Mouse (Mus musculus) A20 (cell line): ENCODE measurements around the gene Minar1.

Source experiments
- DNase-seq: peaks from one replicate; pipeline ENCODE4 v3.0.0-alpha.2; 2011; ENCODE audit warnings: low read depth, low spot score

The Minar1 gene

DNA sequence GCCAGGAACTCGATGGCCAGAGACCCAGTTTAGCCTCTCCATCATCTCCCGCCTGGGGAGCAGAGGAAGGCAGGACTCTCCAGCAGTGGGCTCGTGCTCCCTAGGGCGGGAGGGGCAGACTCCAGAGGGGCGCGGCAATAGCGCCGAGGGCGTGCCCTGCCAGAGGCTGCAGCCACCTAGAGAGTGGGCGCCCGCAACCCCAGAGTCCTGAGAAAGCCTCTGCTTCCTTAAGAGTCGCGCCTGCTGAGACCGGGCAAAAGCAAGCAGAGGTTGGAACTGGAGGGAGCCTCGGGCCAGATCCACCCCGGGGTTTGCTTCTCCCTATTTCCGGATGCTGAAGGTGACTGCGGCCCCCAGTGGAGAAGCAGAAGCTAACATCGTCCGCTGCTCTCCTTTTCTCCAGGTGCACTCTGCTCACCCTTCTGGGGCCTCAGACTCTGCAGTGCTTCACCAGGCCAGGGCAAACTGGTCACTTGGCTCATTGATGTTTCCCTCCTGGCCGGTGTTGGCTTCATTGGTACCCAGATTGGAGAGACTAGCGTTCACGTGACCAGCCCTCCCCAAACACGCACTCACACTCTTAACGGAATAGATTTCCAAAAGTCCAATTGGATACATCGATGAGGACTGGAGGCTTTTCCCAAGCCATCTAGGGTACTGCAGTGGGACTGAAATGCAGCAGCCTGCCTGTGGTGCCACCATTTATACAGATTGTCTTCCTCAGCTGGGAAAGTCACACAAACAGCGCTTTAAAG lies at the start of gene Minar1:
Gene Minar1, minus strand, starts transcription at position 120 of the 755 bp plus-strand sequence.
- no peak for DNase-seq

DNA sequence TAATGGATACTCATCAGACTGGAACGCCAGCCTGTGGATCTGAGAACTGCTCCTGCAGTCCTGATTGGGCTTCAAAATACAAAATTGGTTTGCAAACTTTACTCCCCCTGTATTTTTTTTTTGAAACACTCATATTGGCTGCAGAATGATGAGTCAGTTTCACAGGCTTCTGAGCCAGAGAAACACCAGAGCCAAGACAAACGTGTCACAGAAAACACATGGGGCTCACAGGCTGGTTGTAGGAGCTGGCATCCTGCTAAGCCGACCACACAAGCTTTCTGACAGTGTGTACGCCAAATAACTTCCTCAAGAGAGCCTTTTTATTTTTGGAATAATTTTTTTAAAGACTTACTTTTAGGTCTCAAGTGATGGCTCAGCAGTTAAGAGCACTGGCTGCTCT lies 47.0 kb upstream of the Minar1 start:
- DNase-seq = no peak

DNA sequence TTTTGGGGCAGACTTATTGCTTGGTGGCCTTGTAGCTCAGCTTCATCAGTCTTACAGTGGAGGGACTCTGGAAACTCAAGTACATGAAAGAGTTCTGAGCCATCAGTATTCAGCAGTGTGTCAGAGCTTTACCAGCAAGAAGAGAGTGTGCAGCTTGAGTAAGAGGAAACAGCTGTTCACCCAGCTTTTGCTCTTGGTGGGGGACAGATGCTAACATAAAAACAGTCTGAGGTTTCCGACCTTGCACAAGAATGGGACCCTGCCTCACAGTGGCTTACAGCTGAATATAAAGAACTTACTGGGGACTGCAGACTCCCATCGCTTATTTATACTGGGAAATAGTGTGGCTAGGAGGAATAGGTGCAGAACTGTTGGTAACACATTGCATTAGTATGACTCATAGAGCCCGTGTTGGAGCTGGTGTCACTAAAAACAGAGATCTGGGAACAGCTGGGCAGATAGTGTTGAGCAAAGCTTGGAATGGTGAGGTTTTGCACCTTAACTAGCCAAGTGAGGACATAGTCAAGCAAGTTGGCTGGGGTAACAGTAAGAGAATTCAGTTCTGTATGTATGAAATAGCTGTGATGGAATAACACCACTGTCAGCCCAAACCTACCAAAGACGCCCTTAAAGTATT lies 44.5 kb upstream of the Minar1 start:
- DNase-seq = no peak

DNA sequence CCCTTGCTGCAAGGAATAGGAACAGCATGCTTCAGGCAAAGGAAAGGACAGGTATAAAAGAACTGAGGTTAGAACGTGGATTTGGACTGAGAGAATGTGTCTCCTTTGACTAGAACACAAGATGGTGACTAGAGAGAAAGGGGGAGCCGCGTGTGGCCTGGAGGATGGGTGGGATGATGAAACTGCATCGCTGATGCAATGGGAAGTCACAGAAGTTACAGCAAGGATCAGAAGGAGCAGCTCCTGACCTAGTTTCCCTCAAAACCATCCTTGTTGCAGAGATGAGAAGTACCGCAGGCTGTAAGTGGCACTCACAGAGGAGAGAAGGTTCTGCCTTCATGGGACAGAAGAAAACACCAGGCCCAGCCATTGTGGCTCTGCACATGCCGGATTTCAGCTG lies 28.0 kb upstream of the Minar1 start:
- no peak for DNase-seq

- no peak for DNase-seq
These were observed 14.5 kb upstream of the Minar1 start for GRCm38 (mm10) chr9:89637453-89637852.

DNA sequence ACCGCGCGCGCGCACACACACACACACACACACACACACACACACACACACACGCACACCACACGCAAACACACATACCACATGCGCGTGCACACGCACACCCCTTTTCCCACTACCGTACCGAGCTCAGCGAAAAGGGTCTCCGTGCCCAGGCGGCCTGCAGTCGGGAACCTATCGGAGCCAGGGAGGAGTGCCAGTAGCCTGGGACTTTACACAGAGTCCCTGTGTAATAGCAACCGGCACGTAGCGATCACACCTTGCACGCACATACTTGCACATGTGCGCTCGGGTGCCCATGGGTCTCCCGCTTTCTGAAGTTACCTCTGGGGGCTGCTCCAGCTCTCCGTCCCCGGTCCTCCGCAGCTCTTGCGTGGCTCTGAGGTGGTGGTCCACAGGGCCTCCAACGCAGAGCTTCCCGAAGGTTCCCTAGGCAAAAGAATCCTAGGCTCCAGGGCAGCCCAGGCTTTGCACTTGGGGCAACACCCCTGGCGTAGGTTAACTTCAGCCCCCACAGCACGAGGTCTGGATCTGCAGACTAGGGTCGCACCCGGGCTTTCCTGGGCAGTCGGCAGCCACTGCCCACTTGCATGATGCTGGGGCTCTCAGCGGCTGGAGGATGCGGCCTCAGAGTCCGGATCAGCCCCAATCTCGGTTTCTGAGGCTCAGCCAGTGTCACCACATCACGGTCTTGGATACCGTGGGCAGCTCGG lies 474 bp downstream of the Minar1 start:
- DNase-seq = no peak

DNA sequence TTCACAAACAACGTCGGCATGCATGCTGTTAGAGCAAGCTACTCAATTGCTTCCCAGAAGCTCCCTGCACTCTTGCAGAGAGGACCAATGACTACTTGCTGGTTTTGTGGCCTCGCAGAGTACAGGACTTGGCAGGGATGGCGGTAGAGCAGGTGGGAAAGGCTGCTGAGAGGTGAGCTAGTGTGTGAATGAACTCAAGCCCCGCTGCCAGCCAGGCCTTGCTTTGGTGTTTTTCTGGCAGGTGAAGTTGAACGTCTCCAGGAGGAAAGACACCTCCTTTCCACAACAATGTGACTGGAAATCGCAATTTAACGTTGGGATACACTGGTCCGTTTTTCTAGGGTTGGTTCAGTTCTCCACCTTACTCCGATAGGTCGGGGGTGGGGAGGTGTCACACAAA lies 1.2 kb downstream of the Minar1 start:
- no peak for DNase-seq

GRCm38 (mm10) chr9:89620347-89620746 lies 2.6 kb downstream of the Minar1 start:
- DNase-seq = no peak

DNA sequence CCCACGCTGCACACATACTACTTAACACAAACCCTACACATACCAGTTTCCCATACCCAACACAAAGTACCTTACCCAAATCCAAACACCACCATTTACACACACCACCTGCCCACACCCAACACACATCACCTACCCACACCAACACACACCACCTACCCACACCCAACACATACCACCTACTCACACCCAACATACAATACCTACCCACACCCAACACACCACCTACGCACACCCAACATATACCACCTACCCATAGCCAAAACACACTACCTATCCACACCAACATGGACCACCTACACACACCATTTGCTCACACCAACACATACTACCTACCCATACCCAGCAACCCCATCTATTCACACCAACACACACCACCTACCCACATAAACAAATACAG lies 6.0 kb downstream of the Minar1 start:
- DNase-seq = no peak

GRCm38 (mm10) chr9:89610592-89610991 lies 12.3 kb downstream of the Minar1 start:
- DNase-seq = no peak

DNA sequence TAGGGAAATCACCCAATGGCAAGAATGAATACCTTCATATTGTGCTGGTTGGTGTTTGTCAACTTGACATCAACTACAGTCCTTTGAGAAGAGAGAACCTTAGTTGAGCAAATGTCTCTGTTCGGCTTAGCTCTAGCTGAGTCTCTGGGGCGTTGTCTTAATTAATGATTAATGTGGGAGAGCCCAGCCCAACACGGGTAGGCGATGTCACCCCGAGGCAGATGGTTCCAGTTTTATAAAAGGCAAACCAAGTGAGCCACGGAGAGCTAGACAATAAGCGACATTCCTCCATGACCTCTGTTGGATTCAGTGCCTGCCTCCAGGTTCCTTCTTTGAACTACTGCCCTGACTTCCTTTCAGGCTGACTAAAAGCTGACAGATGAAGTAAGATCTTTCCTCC lies 15.6 kb downstream of the Minar1 start:
- no peak for DNase-seq

DNA sequence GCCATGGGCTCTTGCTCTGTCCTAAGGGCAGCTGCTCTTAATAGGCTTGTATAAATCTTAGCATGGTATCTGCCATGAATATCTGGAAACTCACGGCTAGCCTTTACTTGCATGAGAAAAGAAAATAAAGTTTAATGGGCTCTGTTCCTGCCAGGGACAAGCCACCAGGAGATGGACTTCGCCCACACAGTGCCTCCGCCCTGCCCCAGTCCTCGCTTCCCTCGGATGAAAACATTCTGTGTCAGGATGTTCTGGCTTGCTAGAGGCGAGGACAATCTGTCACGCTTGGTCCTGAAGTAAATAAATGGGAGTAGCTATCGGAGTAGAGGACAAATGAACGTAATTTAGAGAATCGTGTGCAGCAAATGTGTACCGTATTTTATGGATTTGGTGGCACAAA lies 16.7 kb downstream of the Minar1 start:
- DNase-seq = no peak

DNA sequence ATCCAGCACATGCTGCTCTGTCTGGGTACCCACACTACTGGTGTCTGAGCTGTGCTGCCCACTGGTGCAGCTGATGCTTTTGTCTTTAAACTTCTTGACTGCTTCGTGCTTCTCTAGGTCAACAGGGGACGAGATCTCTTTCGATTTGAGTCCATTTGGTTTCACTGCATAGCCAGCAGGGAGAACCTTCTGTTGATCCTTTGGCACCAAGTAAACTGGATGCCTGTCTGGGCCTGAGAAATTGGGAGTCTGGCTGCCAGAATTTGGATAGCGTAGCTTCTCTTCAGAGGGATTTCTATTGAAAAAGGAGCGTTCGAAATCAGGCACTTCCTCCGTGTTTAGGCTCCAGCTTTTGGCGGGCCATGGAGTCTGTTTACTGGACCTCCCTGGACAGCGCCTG lies 21.0 kb downstream of the Minar1 start:
- DNase-seq = no peak

DNA sequence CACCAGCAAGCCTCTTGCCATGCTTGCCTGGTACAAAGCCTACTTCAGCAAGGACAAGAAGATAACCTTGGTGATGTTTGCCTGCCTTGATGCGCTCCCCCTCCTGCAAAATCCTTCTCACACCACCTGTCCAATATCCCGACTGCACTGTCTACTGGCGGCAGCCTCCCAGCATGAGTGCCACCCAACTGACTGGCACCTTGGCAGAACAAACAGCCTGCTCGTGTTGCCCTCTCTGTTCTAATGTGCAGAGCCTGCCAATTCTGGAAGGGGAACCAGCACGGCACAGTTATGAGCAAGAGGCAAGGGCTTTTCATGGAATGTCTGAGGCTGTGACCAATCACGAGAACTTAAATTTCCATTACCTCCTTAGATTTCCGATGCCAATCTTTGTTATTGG lies 22.2 kb downstream of the Minar1 start:
- DNase-seq = no peak

- DNase-seq = no peak
These were observed 25.9 kb downstream of the Minar1 start for GRCm38 (mm10) chr9:89597071-89597470.

- DNase-seq = no peak
These were observed 26.5 kb downstream of the Minar1 start for GRCm38 (mm10) chr9:89596392-89596791.

- DNase-seq = no peak
These were observed 30.5 kb downstream of the Minar1 start for GRCm38 (mm10) chr9:89592391-89592790.

- no peak for DNase-seq
These were observed 44.5 kb downstream of the Minar1 start for GRCm38 (mm10) chr9:89578422-89578821.

DNA sequence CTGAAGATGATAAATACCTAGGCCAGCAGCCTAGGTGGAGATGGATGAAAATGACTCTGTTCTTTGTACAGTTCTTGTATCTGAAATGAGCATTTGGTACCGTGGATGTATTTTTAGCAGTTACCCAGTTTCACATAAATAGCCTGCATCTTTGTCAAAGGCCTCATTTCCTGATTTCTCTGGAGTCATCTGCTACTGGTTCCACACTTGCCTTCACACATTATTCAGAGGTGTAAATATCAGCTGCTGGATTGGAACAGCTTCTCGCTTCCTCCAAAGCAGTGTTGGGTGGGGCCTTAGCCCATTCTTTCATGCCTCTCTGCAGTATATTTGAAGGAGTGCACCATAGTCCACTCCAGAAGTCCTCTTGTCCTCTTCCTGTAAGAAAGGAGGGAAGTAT lies 70.3 kb downstream of the Minar1 start:
- DNase-seq = no peak
